Mouse (Mus musculus): ENCODE data around the gene Camk2b.

GRCm38 (mm10) chr11:6018218-6019010 is 47.7 kb downstream of the Camk2b start:
- TF ChIP-seq CTCF (IDR thresholded peaks at IDR 0.05; ENCODE audit: low read depth), result no peak
- no peak for TF ChIP-seq EP300 (IDR thresholded peaks at IDR 0.05; ENCODE audit: low read depth)
